Mouse (Mus musculus): ENCODE measurements at regions not wholly inside any gene's neighbourhood (a gene's known extent, or its start where the extent isn't known, plus 50 kb on each side); places are given as distances from the start of the nearest gene placed in this dataset.

- no peak for DNase-seq
These were observed 91.4 kb upstream of the Dio3 start for GRCm38 (mm10) chr12:110187246-110188135.

GRCm38 (mm10) chr12:110188136-110188631 is 90.7 kb upstream of the Dio3 start:
- DNase-seq = no peak

GRCm38 (mm10) chr12:110188641-110189328 is 90.1 kb upstream of the Dio3 start:
- no peak for DNase-seq

- no peak for DNase-seq
These were observed 89.6 kb upstream of the Dio3 start for GRCm38 (mm10) chr12:110189329-110189642.

- DNase-seq = no peak
These were observed 86.7 kb upstream of the Dio3 start for GRCm38 (mm10) chr12:110192186-110192585.

- DNase-seq = no peak
These were observed 81.5 kb upstream of the Dio3 start for GRCm38 (mm10) chr12:110197366-110197765.

- DNase-seq = no peak
These were observed 78.4 kb upstream of the Dio3 start for GRCm38 (mm10) chr12:110200471-110200870.

- DNase-seq = no peak
These were observed 78.0 kb upstream of the Dio3 start for GRCm38 (mm10) chr12:110200887-110201286.

GRCm38 (mm10) chr12:110203271-110204014 is 75.4 kb upstream of the Dio3 start:
- DNase-seq = no peak

- no peak for DNase-seq
These were observed 74.5 kb upstream of the Dio3 start for GRCm38 (mm10) chr12:110204246-110204989.

GRCm38 (mm10) chr12:110206271-110206670 is 72.6 kb upstream of the Dio3 start:
- DNase-seq = no peak

- DNase-seq = no peak
These were observed 72.1 kb upstream of the Dio3 start for GRCm38 (mm10) chr12:110206812-110207211.

- DNase-seq = no peak
These were observed 71.5 kb upstream of the Dio3 start for GRCm38 (mm10) chr12:110207246-110207852.

- no peak for DNase-seq
These were observed 66.2 kb upstream of the Dio3 start for GRCm38 (mm10) chr12:110212716-110213115.

- DNase-seq = no peak
These were observed 64.0 kb upstream of the Dio3 start for GRCm38 (mm10) chr12:110214833-110215232.

GRCm38 (mm10) chr12:110215311-110215710 is 63.6 kb upstream of the Dio3 start:
- no peak for DNase-seq

- DNase-seq = no peak
These were observed 59.1 kb upstream of the Dio3 start for GRCm38 (mm10) chr12:110219750-110220149.

- no peak for DNase-seq
These were observed 58.4 kb upstream of the Dio3 start for GRCm38 (mm10) chr12:110220516-110220915.

GRCm38 (mm10) chr12:110221184-110221583 is 57.7 kb upstream of the Dio3 start:
- DNase-seq = no peak

- DNase-seq = no peak
These were observed 57.2 kb upstream of the Dio3 start for GRCm38 (mm10) chr12:110221679-110222078.

GRCm38 (mm10) chr12:110224250-110224649 is 54.6 kb upstream of the Dio3 start:
- no peak for DNase-seq

- DNase-seq = no peak
These were observed 50.9 kb upstream of the Dio3 start for GRCm38 (mm10) chr12:110228011-110228411.
